Mouse (Mus musculus) cerebellum, adult 2 months (tissue): ENCODE data around the gene D7Ertd443e. TPM values are rescaled to one million over a fixed set of nuclear protein-coding genes. Genes with fewer than 3 reads are reported as not detected.

Experiments used
- DNase-seq, 2 experiments: peaks; one replicate each; pipeline ENCODE4 v3.0.0; 2021
- H3K27ac ChIP-seq: fragments of 200-500 bp; 2 replicates; pipeline ENCODE4 v1.5.1; 2012; ENCODE audit warnings: low read length, control low read depth, inconsistent platforms; ENCODE audit not compliant: insufficient read depth
- H3K27me3 ChIP-seq: fragments of 200-500 bp; 2 replicates; pipeline ENCODE4 v1.6.1; 2012; ENCODE audit warnings: inconsistent platforms, mild to moderate bottlenecking, low read length, moderate library complexity; ENCODE audit not compliant: control insufficient read depth, insufficient read depth
- H3K4me1 ChIP-seq: fragments of 200-500 bp; 2 replicates; pipeline ENCODE4 v1.6.1; 2011; ENCODE audit warnings: low read length; ENCODE audit not compliant: control insufficient read depth, insufficient read depth
- H3K4me3 ChIP-seq: fragments of 200-500 bp; replicated peaks from 2 replicates; pipeline ENCODE3; 2011; ENCODE audit warnings: mild to moderate bottlenecking, low read depth, low read length, control low read depth; ENCODE audit not compliant: insufficient read depth
- CTCF ChIP-seq: fragments of 200-500 bp; IDR thresholded peaks from 2 replicates; pipeline ENCODE4 v1.5.1; 2011; ENCODE audit warnings: low read depth, mild to moderate bottlenecking, control low read depth, low read length, moderate library complexity, borderline replicate concordance; ENCODE audit not compliant: insufficient read depth
- POLR2A ChIP-seq: fragments of 200-500 bp; IDR thresholded peaks from 2 replicates; pipeline ENCODE4 v1.6.1; 2011; ENCODE audit warnings: low read length, control low read depth, borderline replicate concordance; ENCODE audit not compliant: insufficient read depth
- WGBS: fragments of 180-500 bp; shearing (Covaris S2); methylation state at CpG from one replicate; pipeline ENCODE4 v1.1.7; 2018; 5-methylcytosine and 5-hydroxymethylcytosine counted together
- polyA plus RNA-seq: library from polyadenylated mRNA; depleted of rRNA; stranded (reverse); fragments of >200 nt; gene quantifications from 2 replicates; pipeline ENCODE4 v1.2.3, GENCODE M21; 2012

The D7Ertd443e gene
- polyA plus RNA-seq, 1 experiment, result 7.4 TPM

GRCm38 (mm10) chr7:134246624-134247023, 138.8 kb downstream of the D7Ertd443e start:
- WGBS, result 33% methylated on average over 5 of the region's 5 CpGs
- TF ChIP-seq CTCF (no peak), POLR2A (no peak)
- no peak overlapping the region for H3K27ac ChIP-seq
- H3K4me3 ChIP-seq, result no peak overlapping the region
- H3K27me3 ChIP-seq, result no peaks in the 10 kb centered on the region
- H3K4me1 ChIP-seq, result no peaks in the 10 kb centered on the region
- DNase-seq, result no peak

DNA sequence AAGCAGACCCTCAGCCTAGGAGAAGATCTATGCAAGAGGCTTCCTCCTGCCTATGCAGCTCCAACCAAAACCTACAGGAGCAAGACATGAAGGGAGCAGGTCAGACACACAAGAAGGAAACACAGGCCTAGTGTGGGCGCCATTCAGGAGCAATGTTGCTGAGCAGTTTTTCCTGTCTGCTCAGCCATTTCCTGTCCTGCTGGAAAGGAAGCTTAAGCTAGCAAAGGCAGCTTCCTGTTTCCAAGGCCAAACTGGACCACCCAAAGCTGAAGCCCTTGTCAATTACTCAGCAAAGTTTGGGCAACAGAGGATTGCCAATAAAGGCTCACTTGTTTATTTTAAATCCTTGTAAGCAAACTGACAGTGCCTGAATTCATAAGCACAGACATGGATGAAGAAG, 142.7 kb downstream of the D7Ertd443e start:
- TF ChIP-seq POLR2A (no peak), CTCF (no peak)
- Histone ChIP-seq H3K27ac (no peak overlapping the region), H3K27me3 (no peaks in the 10 kb centered on the region), H3K4me3 (no peak overlapping the region), H3K4me1 (no peaks in the 10 kb centered on the region)
- 95% methylated on average over 1 of the region's 1 CpGs for WGBS
- no peak for DNase-seq

DNA sequence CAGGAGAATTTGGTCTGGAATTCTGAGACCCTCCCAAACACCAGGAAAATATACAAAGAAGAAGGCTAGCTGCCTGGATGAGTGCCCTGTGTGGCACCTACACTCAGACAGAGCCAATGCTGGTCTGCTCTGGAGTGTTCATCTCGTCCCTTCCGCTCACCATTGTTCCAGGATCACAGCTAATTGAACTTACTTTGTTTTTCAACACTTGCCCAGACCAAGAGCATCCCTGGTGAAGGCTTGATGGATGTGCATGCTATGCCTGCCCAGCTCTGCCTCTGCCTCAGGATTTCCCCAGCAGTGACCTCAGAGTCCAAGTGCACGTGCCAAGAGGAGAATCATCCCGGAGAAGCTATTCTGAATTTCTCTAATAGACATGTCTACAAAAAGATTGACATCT, 144.2 kb downstream of the D7Ertd443e start:
- Histone ChIP-seq H3K4me1 (no peaks in the 10 kb centered on the region), H3K27me3 (no peaks in the 10 kb centered on the region), H3K4me3 (no peak overlapping the region), H3K27ac (no peak overlapping the region)
- 77% methylated on average over 4 of the region's 4 CpGs for WGBS
- no peak for DNase-seq
- no peak for TF ChIP-seq POLR2A
- no peak for TF ChIP-seq CTCF

DNA sequence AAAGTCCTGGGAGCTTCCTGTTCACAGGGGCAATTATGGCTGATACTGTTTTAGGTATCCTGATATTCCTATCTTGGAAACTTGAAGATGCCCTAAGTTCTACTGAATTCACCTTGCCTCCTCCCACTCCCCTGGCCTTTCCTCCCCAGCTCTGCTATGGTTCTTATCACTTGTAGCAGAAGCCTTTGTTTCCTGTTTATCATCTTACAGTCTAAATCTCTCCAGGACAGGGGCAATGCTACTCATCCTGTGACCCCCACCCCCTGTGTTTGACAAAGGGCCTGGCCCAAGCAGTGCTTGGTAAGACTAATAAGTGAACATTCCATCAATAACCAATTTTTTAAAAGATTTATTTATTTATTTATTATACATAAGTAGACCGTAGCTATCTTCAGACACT, 144.9 kb downstream of the D7Ertd443e start:
- Histone ChIP-seq H3K4me1 (no peaks in the 10 kb centered on the region), H3K27ac (no peak overlapping the region), H3K27me3 (no peaks in the 10 kb centered on the region), H3K4me3 (no peak overlapping the region)
- TF ChIP-seq POLR2A, result no peak
- no peak for TF ChIP-seq CTCF
- WGBS, result 93% methylated on average over 1 of the region's 1 CpGs
- no peak for DNase-seq

- no peak for DNase-seq
- no peaks in the 10 kb centered on the region for H3K27me3 ChIP-seq
- TF ChIP-seq CTCF, result no peak
- TF ChIP-seq POLR2A, result no peak
- no peaks in the 10 kb centered on the region for H3K4me1 ChIP-seq
- WGBS, result 98% methylated on average over 3 of the region's 3 CpGs
- no peak overlapping the region for H3K27ac ChIP-seq
- no peak overlapping the region for H3K4me3 ChIP-seq
Measured at GRCm38 (mm10) chr7:134238863-134239262, 146.6 kb downstream of the D7Ertd443e start.

- WGBS, result 70% methylated on average over 2 of the region's 2 CpGs
- Histone ChIP-seq H3K4me1 (no peaks in the 10 kb centered on the region), H3K27me3 (no peaks in the 10 kb centered on the region), H3K27ac (no peak overlapping the region), H3K4me3 (no peak overlapping the region)
- TF ChIP-seq CTCF (no peak), POLR2A (no peak)
- DNase-seq, result no peak
Measured at GRCm38 (mm10) chr7:134237356-134237755, 148.1 kb downstream of the D7Ertd443e start.

DNA sequence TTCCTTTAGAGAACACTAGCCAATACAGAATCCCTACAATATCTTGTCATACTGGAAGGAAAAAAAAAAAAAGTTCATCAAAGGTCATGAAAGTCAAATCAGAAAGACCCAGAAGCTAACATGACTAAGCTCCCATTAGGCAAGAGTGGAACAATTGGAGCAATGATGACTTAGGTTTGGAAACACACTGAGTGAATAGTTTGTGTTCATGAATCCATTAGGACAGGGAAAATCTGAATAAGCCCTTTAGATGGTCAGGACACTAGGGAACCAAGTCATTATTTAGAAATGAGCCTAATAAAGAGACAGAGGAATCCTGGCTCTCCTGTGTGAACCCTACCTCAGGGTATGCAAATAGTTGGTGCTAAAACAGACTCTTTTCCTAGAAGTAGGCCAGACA, 148.7 kb downstream of the D7Ertd443e start:
- H3K27ac ChIP-seq, result no peak overlapping the region
- H3K27me3 ChIP-seq, result no peaks in the 10 kb centered on the region
- no peaks in the 10 kb centered on the region for H3K4me1 ChIP-seq
- no peak for DNase-seq
- TF ChIP-seq CTCF (no peak), POLR2A (no peak)
- no peak overlapping the region for H3K4me3 ChIP-seq

DNA sequence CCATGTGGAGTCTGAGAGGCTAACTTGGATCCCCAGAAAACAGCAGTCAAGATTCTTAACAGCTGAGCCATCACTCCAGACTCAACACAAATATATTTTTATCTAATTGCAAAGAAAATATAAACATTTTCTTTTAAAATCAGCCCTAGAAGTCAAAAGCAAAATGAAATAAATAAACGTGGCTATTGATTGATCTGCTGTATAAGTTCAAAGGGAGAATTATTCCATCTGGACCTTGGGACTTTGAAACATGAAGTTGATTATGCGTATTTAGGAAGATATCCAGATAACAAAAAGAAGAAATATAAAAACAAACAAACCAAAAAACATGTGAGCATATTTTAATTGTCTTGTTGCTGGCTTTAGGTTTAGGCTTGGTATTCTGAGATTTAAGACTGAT, 149.9 kb downstream of the D7Ertd443e start:
- 89% methylated on average over 2 of the region's 2 CpGs for WGBS
- DNase-seq, result no peak
- Histone ChIP-seq H3K4me1 (no peaks in the 10 kb centered on the region), H3K27ac (no peak overlapping the region), H3K27me3 (no peaks in the 10 kb centered on the region), H3K4me3 (no peak overlapping the region)
- TF ChIP-seq CTCF (no peak), POLR2A (no peak)
